Mouse (Mus musculus): ENCODE results near the gene Rps6ka1. TPM values are rescaled to one million over a fixed set of nuclear protein-coding genes. Genes with fewer than 3 reads are reported as not detected.
"Not testable (repeated sequence)": the region's sequence is repeated elsewhere in the genome, so short reads cannot be mapped to it uniquely, and the experiment has no call there.

The Rps6ka1 gene
- polyA plus RNA-seq, 1 experiment from 2014 or later = 35.6 TPM

DNA sequence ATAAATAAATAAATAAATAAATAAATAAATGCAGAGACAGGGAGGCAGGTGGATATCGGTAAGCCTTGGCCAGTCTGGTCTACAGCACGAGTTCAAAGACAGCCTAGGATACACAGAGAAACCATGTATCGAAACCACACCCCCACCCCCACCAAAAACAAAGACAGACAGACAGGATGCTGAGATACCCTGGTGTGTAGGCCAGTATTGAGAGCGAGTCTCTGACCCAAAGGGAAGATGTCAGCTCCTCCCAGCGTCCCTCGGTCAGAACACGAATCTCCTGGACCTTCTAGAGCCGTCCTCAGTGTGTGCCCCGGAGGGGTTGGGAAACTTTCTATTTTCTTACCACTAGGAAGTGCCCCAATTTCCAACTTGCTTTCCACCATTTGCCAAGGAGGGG lies 42.5 kb downstream of the Rps6ka1 start:
- Histone ChIP-seq H3K9me3 (no peaks in the 10 kb centered on the region), H3K9ac (no peak overlapping the region), H3K4me2 (no peak overlapping the region), H3K4me3 (no peak overlapping the region), H3K36me3 (peaks cover 29% of the 10 kb centered on the region), H3K4me1 (no peaks in the 10 kb centered on the region), H3K27me3 (no peaks in the 10 kb centered on the region), H3K27ac (no peak overlapping the region)
- no peak for ATAC-seq (ENCODE audit: insufficient number of reproducible peaks, low FRiP score, low TSS enrichment, low read depth)
- WGBS = 91% methylated on average over 9 of the region's 9 CpGs

GRCm38 (mm10) chr4:133844209-133844841 lies 43.3 kb downstream of the Rps6ka1 start:
- H3K4me1 ChIP-seq = no peaks in the 10 kb centered on the region
- peaks cover 21% of the 10 kb centered on the region for H3K36me3 ChIP-seq
- no peak overlapping the region for H3K27ac ChIP-seq
- H3K9me3 ChIP-seq = no peaks in the 10 kb centered on the region
- no peak overlapping the region for H3K4me3 ChIP-seq
- no peak overlapping the region for H3K9ac ChIP-seq
- H3K4me2 ChIP-seq = no peak overlapping the region
- ATAC-seq (ENCODE audit: insufficient number of reproducible peaks, low FRiP score, low TSS enrichment, low read depth) = no peak
- H3K27me3 ChIP-seq = no peaks in the 10 kb centered on the region
- 79% methylated on average over 14 of the region's 14 CpGs for WGBS

- Histone ChIP-seq H3K9ac (no peak overlapping the region), H3K4me3 (no peak overlapping the region), H3K27ac (no peak overlapping the region), H3K36me3 (peaks cover 13% of the 10 kb centered on the region), H3K4me1 (no peaks in the 10 kb centered on the region), H3K27me3 (no peaks in the 10 kb centered on the region), H3K4me2 (no peak overlapping the region), H3K9me3 (no peaks in the 10 kb centered on the region)
- ATAC-seq (ENCODE audit: insufficient number of reproducible peaks, low FRiP score, low TSS enrichment, low read depth) = no peak
- 83% methylated on average over 8 of the region's 10 CpGs for WGBS
Observed at GRCm38 (mm10) chr4:133842992-133843737, 44.4 kb downstream of the Rps6ka1 start.

DNA sequence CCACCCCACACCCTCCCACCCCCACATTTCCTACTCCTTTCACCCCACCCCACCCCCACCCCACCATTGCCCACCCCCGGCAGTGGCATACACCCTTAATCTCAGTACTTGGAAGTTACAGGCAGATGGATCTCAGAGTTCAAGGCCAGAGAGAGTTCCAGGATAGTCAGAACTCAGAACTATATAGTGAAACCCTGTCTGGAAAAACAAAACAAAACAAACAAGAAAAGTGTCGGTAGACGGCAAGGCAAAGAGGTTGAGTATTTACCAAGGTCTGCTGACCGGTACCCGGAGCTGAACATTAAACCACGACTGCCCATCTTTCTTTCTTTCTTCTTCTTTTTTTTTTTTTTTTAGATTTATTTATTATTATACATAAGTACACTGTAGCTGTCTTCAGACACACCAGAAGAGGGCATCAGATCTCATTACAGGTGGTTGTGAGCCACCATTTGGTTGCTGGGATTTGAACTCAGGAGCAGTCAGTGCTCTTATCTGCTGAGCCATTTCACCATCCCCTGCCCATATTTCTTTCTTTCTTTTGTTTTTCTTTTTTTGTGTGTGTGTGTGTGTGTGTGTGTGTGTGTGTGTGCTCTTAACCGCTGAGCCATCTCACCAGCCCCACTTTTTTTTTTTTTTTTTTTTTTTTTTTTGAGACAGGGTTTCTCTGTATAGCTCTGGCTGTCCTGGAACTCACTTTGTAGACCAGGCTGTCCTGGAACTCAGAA lies 45.7 kb downstream of the Rps6ka1 start:
- not testable (repeated sequence) for H3K9ac ChIP-seq; H3K4me2 ChIP-seq; H3K4me1 ChIP-seq; H3K27ac ChIP-seq; H3K4me3 ChIP-seq; H3K27me3 ChIP-seq; H3K36me3 ChIP-seq; ATAC-seq (ENCODE audit: insufficient number of reproducible peaks, low FRiP score, low TSS enrichment, low read depth); H3K9me3 ChIP-seq
- 86% methylated on average over 6 of the region's 7 CpGs for WGBS

DNA sequence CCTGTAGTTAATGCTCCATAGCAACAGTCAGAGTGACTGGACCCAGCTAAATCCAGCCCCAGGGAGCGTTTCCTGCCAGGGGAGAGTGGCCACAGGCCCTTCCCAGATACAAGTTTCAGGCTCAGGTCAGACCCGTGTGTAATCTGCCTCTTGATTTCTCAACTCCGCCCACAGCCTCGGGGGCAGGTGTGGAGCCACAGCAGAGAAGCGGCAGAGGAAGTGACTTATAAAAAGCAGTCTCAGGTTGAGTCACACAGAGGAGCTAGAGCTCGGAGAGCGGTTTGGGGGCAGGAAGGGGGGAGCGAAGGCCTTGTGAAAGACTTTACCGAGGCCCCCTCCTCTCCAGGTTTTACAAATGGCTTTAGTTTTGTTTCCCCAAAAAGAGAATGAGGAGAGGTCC lies 46.6 kb downstream of the Rps6ka1 start:
- no peak overlapping the region for H3K27ac ChIP-seq
- 22% methylated on average over 9 of the region's 9 CpGs for WGBS
- H3K9ac ChIP-seq = no peak overlapping the region
- no peaks in the 10 kb centered on the region for H3K4me1 ChIP-seq
- no peaks in the 10 kb centered on the region for H3K36me3 ChIP-seq
- ATAC-seq (ENCODE audit: insufficient number of reproducible peaks, low FRiP score, low TSS enrichment, low read depth) = no peak
- no peaks in the 10 kb centered on the region for H3K9me3 ChIP-seq
- no peak overlapping the region for H3K4me3 ChIP-seq
- no peak overlapping the region for H3K4me2 ChIP-seq
- no peaks in the 10 kb centered on the region for H3K27me3 ChIP-seq

- Histone ChIP-seq H3K9me3 (no peaks in the 10 kb centered on the region), H3K9ac (no peak overlapping the region), H3K4me2 (no peak overlapping the region), H3K27me3 (no peaks in the 10 kb centered on the region), H3K4me1 (no peaks in the 10 kb centered on the region), H3K36me3 (no peaks in the 10 kb centered on the region), H3K27ac (no peak overlapping the region), H3K4me3 (no peak overlapping the region)
- 96% methylated on average over 7 of the region's 7 CpGs for WGBS
- no peak for ATAC-seq (ENCODE audit: insufficient number of reproducible peaks, low FRiP score, low TSS enrichment, low read depth)
Observed at GRCm38 (mm10) chr4:133840501-133840900, 47.1 kb downstream of the Rps6ka1 start.

- no peak overlapping the region for H3K4me3 ChIP-seq
- H3K27me3 ChIP-seq = no peaks in the 10 kb centered on the region
- H3K9me3 ChIP-seq = no peaks in the 10 kb centered on the region
- no peak for ATAC-seq (ENCODE audit: insufficient number of reproducible peaks, low FRiP score, low TSS enrichment, low read depth)
- WGBS = 79% methylated on average over 4 of the region's 4 CpGs
- no peaks in the 10 kb centered on the region for H3K36me3 ChIP-seq
- H3K4me1 ChIP-seq = no peaks in the 10 kb centered on the region
- H3K9ac ChIP-seq = no peak overlapping the region
- H3K4me2 ChIP-seq = no peak overlapping the region
- H3K27ac ChIP-seq = no peak overlapping the region
Observed at GRCm38 (mm10) chr4:133839385-133839826, 48.2 kb downstream of the Rps6ka1 start.

DNA sequence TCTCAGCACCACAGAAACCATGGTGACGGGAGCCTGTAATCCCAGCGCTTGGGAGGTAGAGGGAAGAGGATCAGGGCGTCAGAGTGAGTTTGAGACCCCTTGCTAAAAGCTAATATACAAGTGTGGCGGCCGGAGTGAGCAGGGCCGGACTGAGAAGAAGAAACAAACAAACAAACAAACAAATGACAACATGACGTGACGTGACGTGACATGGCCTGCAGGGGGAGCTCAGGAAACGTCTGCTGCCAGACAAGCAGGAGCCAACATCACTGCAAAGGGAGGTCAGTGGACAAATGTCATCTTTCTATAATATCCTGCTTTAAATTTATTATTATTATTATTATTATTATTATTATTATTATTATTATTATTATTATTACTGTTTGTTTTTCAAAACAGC lies 51.0 kb downstream of the Rps6ka1 start:
- Histone ChIP-seq H3K4me2 (no peak overlapping the region), H3K27ac (no peak overlapping the region), H3K27me3 (no peaks in the 10 kb centered on the region), H3K9me3 (no peaks in the 10 kb centered on the region), H3K9ac (no peak overlapping the region), H3K4me1 (no peaks in the 10 kb centered on the region), H3K4me3 (no peak overlapping the region), H3K36me3 (no peaks in the 10 kb centered on the region)
- WGBS = 49% methylated on average over 10 of the region's 10 CpGs
- ATAC-seq (ENCODE audit: insufficient number of reproducible peaks, low FRiP score, low TSS enrichment, low read depth) = no peak

DNA sequence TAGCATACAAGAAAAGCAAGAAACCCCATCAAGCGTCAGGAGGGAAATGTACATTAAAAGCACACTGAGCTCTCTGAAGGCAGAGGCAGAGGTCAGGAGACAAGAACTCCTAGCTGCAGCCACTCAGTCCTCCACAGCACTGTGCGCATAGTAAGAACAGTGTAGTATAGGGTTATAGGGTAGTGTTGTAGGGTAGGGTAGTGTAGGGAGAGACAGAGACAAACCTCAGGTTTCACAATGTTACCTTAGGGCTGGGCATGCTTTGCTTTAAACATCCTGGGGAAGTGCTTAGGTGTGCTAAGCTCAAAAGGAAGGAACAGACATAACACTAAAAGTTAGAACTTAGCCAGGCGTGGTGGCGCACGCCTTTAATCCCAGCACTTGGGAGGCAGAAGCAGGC lies 52.4 kb downstream of the Rps6ka1 start:
- Histone ChIP-seq H3K9ac (no peak overlapping the region), H3K4me3 (no peak overlapping the region), H3K36me3 (no peaks in the 10 kb centered on the region), H3K9me3 (no peaks in the 10 kb centered on the region), H3K4me2 (no peak overlapping the region), H3K27ac (no peak overlapping the region), H3K4me1 (no peaks in the 10 kb centered on the region), H3K27me3 (no peaks in the 10 kb centered on the region)
- no peak for ATAC-seq (ENCODE audit: insufficient number of reproducible peaks, low FRiP score, low TSS enrichment, low read depth)
- WGBS = 93% methylated on average over 5 of the region's 5 CpGs

DNA sequence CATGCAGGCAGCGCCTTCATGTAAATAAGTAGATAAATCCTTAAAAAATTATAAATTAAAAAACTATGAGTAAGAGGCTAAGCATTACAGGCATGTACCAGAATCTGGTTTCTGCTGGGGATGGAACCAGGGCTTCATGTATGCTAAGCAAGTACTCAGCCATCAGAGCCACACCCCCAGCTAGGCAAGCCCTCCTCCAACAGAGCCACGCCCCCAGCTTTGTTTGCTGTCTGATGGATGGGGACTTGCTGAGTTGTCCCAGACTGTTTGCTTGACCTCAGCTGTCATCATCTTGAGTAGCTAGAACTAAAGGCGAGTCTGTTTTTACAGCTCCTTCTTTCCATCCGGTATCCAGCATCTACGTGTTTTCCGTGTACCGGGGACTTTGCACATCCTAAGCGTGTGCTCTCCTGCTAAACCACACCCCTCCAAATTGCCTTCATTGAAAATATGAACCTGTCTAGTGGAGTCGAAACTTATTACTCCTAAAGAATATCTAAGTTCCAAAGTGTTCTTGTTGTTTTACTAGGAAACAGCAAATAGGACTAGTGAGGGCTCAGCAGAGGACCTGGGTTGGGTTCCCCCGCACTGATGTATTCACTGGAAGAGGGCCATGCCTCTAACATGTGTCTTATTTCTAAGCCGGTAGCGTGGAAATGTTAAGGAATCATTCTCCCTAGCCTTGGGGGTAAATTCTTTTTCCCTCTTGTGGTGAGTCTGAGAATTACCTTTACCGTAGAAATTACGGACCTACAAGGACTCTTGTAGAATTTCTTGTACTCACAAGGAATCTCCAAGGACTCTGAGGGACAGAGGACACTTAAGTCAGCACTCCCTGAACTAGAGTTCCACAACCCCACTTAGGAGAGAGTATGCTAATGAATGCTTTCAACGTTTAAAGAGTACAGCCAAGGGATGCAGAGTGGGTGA lies 54.4 kb downstream of the Rps6ka1 start:
- H3K4me3 ChIP-seq = no peak overlapping the region
- peaks cover 14% of the 10 kb centered on the region for H3K4me1 ChIP-seq
- H3K9me3 ChIP-seq = no peaks in the 10 kb centered on the region
- peaks cover 6% of the 10 kb centered on the region; the same call in 1 of the 2 replicates for H3K27me3 ChIP-seq
- no peak overlapping the region for H3K9ac ChIP-seq
- 65% methylated on average over 15 of the region's 15 CpGs for WGBS
- ATAC-seq (ENCODE audit: insufficient number of reproducible peaks, low FRiP score, low TSS enrichment, low read depth) = no peak
- H3K27ac ChIP-seq = no peak overlapping the region
- H3K36me3 ChIP-seq = no peaks in the 10 kb centered on the region
- H3K4me2 ChIP-seq = no peak overlapping the region

GRCm38 (mm10) chr4:133830453-133830852 lies 57.1 kb downstream of the Rps6ka1 start:
- no peaks in the 10 kb centered on the region for H3K9me3 ChIP-seq
- no peak overlapping the region for H3K27ac ChIP-seq
- H3K36me3 ChIP-seq = no peaks in the 10 kb centered on the region
- WGBS = 100% methylated on average over 1 of the region's 1 CpGs
- H3K4me3 ChIP-seq = no peak overlapping the region
- ATAC-seq (ENCODE audit: insufficient number of reproducible peaks, low FRiP score, low TSS enrichment, low read depth) = no peak
- H3K27me3 ChIP-seq = peaks cover 14% of the 10 kb centered on the region; the same call in 1 of the 2 replicates
- peaks cover 30% of the 10 kb centered on the region for H3K4me1 ChIP-seq
- H3K9ac ChIP-seq = no peak overlapping the region
- H3K4me2 ChIP-seq = no peak overlapping the region

Measured in limb, embryonic 15.5 days (tissue).